Mouse (Mus musculus): ENCODE data around the gene Gpha2.

DNA sequence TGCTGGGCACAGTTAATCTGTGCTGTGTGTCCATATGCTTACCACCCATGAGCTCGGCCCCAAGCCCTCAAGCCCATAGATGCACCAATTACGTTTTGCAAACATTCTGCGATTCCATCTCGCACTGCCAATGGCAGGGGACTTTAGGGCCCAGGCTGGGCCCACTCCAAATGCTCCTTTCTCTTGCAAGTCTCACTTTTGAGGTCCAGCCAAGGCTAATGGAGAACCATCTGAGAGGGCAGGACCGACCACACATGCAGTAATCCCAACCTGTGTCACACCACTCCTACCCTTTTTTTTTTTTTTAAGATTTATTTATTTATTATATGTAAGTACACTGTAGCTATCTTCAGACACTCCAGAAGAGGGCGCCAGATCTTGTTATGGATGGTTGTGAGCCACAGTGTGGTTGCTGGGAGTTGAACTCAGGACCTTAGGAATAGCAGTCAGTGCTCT is 39.6 kb downstream of the Gpha2 start:
- no peak for TF ChIP-seq CTCF (IDR thresholded peaks at IDR 0.05; ENCODE audit: borderline replicate concordance, extremely low read depth, insufficient read depth, insufficient read length)
- TF ChIP-seq POLR2A (IDR thresholded peaks at IDR 0.05; ENCODE audit: borderline replicate concordance, extremely low read depth, insufficient read depth, insufficient read length, poor library complexity, severe bottlenecking), result no peak

All from brain, embryonic 14.5 days (tissue).